Mouse (Mus musculus) heart, adult 9 months (tissue): ENCODE measurements around the gene Ccdc6.

Source experiments
- DNase-seq, 2 experiments: peaks; one replicate each; pipeline ENCODE4 v3.0.0; 2022; ENCODE audit warnings: low spot score in 2 of 2

Ccdc6 gene

GRCm38 (mm10) chr10:70167625-70168024 is 70.7 kb downstream of the Ccdc6 start:
- DNase-seq, result no peak

GRCm38 (mm10) chr10:70168396-70168795 is 71.5 kb downstream of the Ccdc6 start:
- no peak for DNase-seq

- peak in 1 of 2 experiments; percentile 29 for DNase-seq
These were observed 72.1 kb downstream of the Ccdc6 start for GRCm38 (mm10) chr10:70169044-70169443.

- DNase-seq, result peak in 1 of 2 experiments; percentile 47
These were observed 76.4 kb downstream of the Ccdc6 start for GRCm38 (mm10) chr10:70173314-70173713.

- DNase-seq, result no peak
These were observed 77.7 kb downstream of the Ccdc6 start for GRCm38 (mm10) chr10:70174494-70175190.

- DNase-seq, result no peak
These were observed 83.8 kb downstream of the Ccdc6 start for GRCm38 (mm10) chr10:70180727-70181126.

- DNase-seq, result no peak
These were observed 84.5 kb downstream of the Ccdc6 start for GRCm38 (mm10) chr10:70181279-70181972.

GRCm38 (mm10) chr10:70183210-70184080 is 86.5 kb downstream of the Ccdc6 start:
- peak; percentile 40 to 73 for DNase-seq

- DNase-seq, result no peak
These were observed 89.2 kb downstream of the Ccdc6 start for GRCm38 (mm10) chr10:70186136-70186535.

GRCm38 (mm10) chr10:70186586-70186985 is 89.7 kb downstream of the Ccdc6 start:
- no peak for DNase-seq

- DNase-seq, result no peak
These were observed 92.9 kb downstream of the Ccdc6 start for GRCm38 (mm10) chr10:70189864-70190263.

GRCm38 (mm10) chr10:70194283-70194682 is 97.4 kb downstream of the Ccdc6 start:
- no peak for DNase-seq

GRCm38 (mm10) chr10:70195279-70195678 is 98.4 kb downstream of the Ccdc6 start:
- no peak for DNase-seq

GRCm38 (mm10) chr10:70195786-70196185 is 98.9 kb downstream of the Ccdc6 start:
- DNase-seq, result no peak

- peak in 1 of 2 experiments; percentile 65 for DNase-seq
These were observed 99.7 kb downstream of the Ccdc6 start for GRCm38 (mm10) chr10:70196666-70197065.

- no peak for DNase-seq
These were observed 100.7 kb downstream of the Ccdc6 start for GRCm38 (mm10) chr10:70197601-70198000.

- DNase-seq, result no peak
These were observed 101.1 kb downstream of the Ccdc6 start for GRCm38 (mm10) chr10:70198012-70198411.

GRCm38 (mm10) chr10:70198951-70199463 is 102.1 kb downstream of the Ccdc6 start:
- DNase-seq, result no peak

- no peak for DNase-seq
These were observed 102.7 kb downstream of the Ccdc6 start for GRCm38 (mm10) chr10:70199466-70200210.

GRCm38 (mm10) chr10:70200889-70201500 is 104.1 kb downstream of the Ccdc6 start:
- DNase-seq, result no peak
